Mouse (Mus musculus) myocyte (in vitro differentiated cells): ENCODE measurements around the gene Psmb3. TPM values are rescaled to one million over a fixed set of nuclear protein-coding genes. Genes with fewer than 3 reads are reported as not detected.
A peak's percentile ranks its signal among the peaks of the same experiment; 100 is the strongest.

ENCODE experiments used
- H3K27me3 ChIP-seq: one replicate; pipeline ENCODE4 v1.6.1; 2011; ENCODE audit not compliant: control insufficient read depth, insufficient read depth, insufficient read length
- H3K36me3 ChIP-seq: one replicate; pipeline ENCODE4 v1.6.1; 2011; ENCODE audit not compliant: control insufficient read depth, insufficient read depth
- H3K4me2 ChIP-seq: one replicate; pipeline ENCODE4 v1.6.1; 2011; ENCODE audit warnings: low read depth, control low read depth
- H3K4me3 ChIP-seq: one replicate; pipeline ENCODE4 v1.5.1; 2011; ENCODE audit warnings: mild to moderate bottlenecking, control low read depth, moderate library complexity
- H3K79me2 ChIP-seq: one replicate; pipeline ENCODE4 v1.6.1; 2011; ENCODE audit not compliant: control insufficient read depth, insufficient read depth
- H3ac ChIP-seq: one replicate; pipeline ENCODE4 v1.6.1; 2011; ENCODE audit not compliant: control insufficient read depth, insufficient read length
- CEBPB ChIP-seq: IDR thresholded peaks from 2 replicates; pipeline ENCODE4 v1.6.1; 2011; ENCODE audit warnings: mild to moderate bottlenecking, moderate library complexity; ENCODE audit not compliant: poor library complexity, insufficient read depth, severe bottlenecking
- E2F4 ChIP-seq: IDR thresholded peaks from one replicate; pipeline ENCODE4 v1.6.1; 2011; ENCODE audit warnings: mild to moderate bottlenecking, control low read depth, moderate library complexity; ENCODE audit not compliant: insufficient read depth
- MAX ChIP-seq: IDR thresholded peaks from one replicate; pipeline ENCODE4 v1.6.1; 2011; ENCODE audit warnings: low read depth, mild to moderate bottlenecking, control low read depth
- MYOD1 ChIP-seq, 3 experiments: IDR thresholded peaks; one replicate each; pipeline ENCODE4 v1.6.1; 2011; ENCODE audit warnings: control low read depth in 2 of 3, low read depth in 2 of 3, mild to moderate bottlenecking in 2 of 3, moderate library complexity in 1 of 3; ENCODE audit not compliant: insufficient read length in 2 of 3, control insufficient read depth in 1 of 3
- MYOG ChIP-seq, 3 experiments: IDR thresholded peaks; one replicate each; pipeline ENCODE4 v1.6.1; 2011; ENCODE audit warnings: control low read depth in 2 of 3, low read depth in 2 of 3, mild to moderate bottlenecking in 2 of 3; ENCODE audit not compliant: insufficient read length in 2 of 3, control insufficient read depth in 1 of 3, insufficient read depth in 1 of 3
- POLR2A ChIP-seq: IDR thresholded peaks from one replicate; pipeline ENCODE4 v1.6.1; 2011; ENCODE audit warnings: low read depth, mild to moderate bottlenecking, control low read depth, moderate library complexity; ENCODE audit not compliant: insufficient read length
- POLR2AphosphoS2 ChIP-seq: IDR thresholded peaks from one replicate; pipeline ENCODE4 v1.6.1; 2011; ENCODE audit warnings: low read depth, control low read depth; ENCODE audit not compliant: insufficient read length
- REST ChIP-seq: IDR thresholded peaks from one replicate; pipeline ENCODE4 v1.6.1; 2011; ENCODE audit warnings: mild to moderate bottlenecking, control low read depth, moderate library complexity; ENCODE audit not compliant: insufficient read depth, insufficient read length
- SRF ChIP-seq: IDR thresholded peaks from one replicate; pipeline ENCODE4 v1.6.1; 2011; ENCODE audit warnings: low read depth; ENCODE audit not compliant: control insufficient read depth, insufficient read length
- TCF12 ChIP-seq: IDR thresholded peaks from one replicate; pipeline ENCODE4 v1.6.1; 2011; ENCODE audit warnings: mild to moderate bottlenecking, control low read depth; ENCODE audit not compliant: poor library complexity, insufficient read depth, severe bottlenecking
- TCF3 ChIP-seq: IDR thresholded peaks from one replicate; pipeline ENCODE4 v1.6.1; 2011; ENCODE audit warnings: low read depth, control low read depth; ENCODE audit not compliant: insufficient read length
- USF1 ChIP-seq: IDR thresholded peaks from one replicate; pipeline ENCODE4 v1.6.1; 2011; ENCODE audit warnings: low read depth, mild to moderate bottlenecking, control low read depth, moderate library complexity
- polyA plus RNA-seq: library from polyadenylated mRNA; unstranded; fragments of >200 nt; fragmentation: generic; extraction: Trizol; gene quantifications from one replicate; pipeline ENCODE4 v1.2.1, GENCODE M21; 2012; ENCODE audit warnings: missing spikeins

The Psmb3 gene
- polyA plus RNA-seq, 1 experiment: 694 TPM

DNA sequence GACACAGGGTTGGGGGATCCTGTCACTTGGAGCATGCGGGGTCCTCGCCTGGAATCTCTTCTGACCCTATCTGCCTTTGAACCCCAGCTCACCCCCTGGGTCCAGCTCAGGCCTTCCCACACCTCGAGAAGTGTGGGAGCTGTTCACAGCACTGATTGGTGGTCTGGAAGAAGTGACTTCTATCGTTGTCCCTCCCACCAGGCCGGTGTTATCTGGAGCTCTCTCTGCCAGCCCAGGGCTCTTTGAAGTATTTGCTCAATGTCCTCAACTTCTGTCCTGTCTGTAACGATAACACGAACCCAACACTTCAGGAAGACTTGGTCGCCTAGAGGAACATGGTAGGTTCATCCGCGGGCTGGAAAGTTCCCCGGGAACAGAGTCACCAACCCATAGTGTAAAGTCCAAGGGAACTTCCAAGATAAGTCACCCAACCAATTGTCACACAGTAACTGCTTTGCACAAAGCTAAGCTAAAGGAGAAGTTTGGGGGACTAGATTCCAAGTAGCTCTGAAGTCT is 44.4 kb upstream of the Psmb3 start:
- H3K79me2 ChIP-seq: peaks cover 10% of the 10 kb centered on the region
- H3K4me2 ChIP-seq: peak overlapping the region; percentile 78
- H3K27me3 ChIP-seq: no peaks in the 10 kb centered on the region
- TF ChIP-seq MYOG (IDR thresholded peaks at IDR 0.05; ENCODE audit: control insufficient read depth in 1 of 3, insufficient read depth in 1 of 3, insufficient read length in 2 of 3, low read depth in 2 of 3) (no peak), USF1 (no peak), POLR2AphosphoS2 (no peak), REST (no peak), E2F4 (no peak), POLR2A (no peak), TCF3 (no peak), MYOD1 (IDR thresholded peaks at IDR 0.05; ENCODE audit: control insufficient read depth in 1 of 3, insufficient read length in 2 of 3, low read depth in 2 of 3) (no peak), TCF12 (no peak), SRF (no peak), CEBPB (no peak), MAX (no peak)
- peak overlapping the region; percentile 83 for H3K4me3 ChIP-seq
- no peak overlapping the region for H3ac ChIP-seq
- no peaks in the 10 kb centered on the region for H3K36me3 ChIP-seq

DNA sequence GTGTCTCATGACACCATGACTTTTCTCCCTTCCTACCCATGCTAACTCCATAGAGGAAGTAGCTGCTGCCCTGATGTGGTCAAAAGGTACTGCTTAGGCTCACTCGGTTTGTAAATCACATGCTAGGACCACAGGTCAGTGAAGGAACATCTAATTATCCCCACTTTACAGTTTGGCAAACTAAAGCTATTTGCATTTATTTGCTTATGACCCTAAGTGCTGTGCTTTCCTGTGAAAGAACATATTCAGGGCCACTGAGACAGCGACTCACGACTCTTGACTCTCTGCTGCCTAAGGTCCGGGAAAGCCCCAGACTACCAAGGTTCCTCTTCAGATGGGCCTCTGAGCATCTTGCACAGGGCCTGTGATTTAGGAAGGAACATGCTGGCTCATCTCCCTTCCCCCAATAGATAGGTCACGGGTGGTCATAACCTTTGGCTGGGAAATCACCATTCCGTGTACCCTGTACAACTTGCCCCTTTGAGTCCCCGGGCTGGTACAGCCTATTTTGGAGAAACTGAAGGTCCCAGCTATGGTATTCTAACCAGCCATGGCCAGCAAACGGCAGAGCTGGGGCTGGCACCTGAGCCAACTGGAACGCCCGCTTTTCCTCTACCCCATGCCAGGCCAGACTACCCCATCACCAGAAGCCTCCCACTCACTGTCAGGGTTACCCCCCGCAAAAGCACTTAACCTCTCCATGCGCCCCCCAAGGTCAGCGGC is 43.8 kb upstream of the Psmb3 start:
- no peaks in the 10 kb centered on the region for H3K27me3 ChIP-seq
- no peaks in the 10 kb centered on the region for H3K36me3 ChIP-seq
- H3ac ChIP-seq: peak overlapping the region; percentile 43
- peaks cover 15% of the 10 kb centered on the region for H3K79me2 ChIP-seq
- no peak for TF ChIP-seq MAX
- no peak for TF ChIP-seq POLR2A
- TF ChIP-seq POLR2AphosphoS2: no peak
- no peak for TF ChIP-seq CEBPB
- no peak for TF ChIP-seq REST
- no peak for TF ChIP-seq MYOG (IDR thresholded peaks at IDR 0.05; ENCODE audit: control insufficient read depth in 1 of 3, insufficient read depth in 1 of 3, insufficient read length in 2 of 3, low read depth in 2 of 3)
- no peak for TF ChIP-seq SRF
- TF ChIP-seq TCF3: no peak
- no peak for TF ChIP-seq MYOD1 (IDR thresholded peaks at IDR 0.05; ENCODE audit: control insufficient read depth in 1 of 3, insufficient read length in 2 of 3, low read depth in 2 of 3)
- no peak for TF ChIP-seq TCF12
- no peak for TF ChIP-seq E2F4
- TF ChIP-seq USF1: no peak
- H3K4me3 ChIP-seq: peak overlapping the region; percentile 83
- H3K4me2 ChIP-seq: peak overlapping the region; percentile 78

DNA sequence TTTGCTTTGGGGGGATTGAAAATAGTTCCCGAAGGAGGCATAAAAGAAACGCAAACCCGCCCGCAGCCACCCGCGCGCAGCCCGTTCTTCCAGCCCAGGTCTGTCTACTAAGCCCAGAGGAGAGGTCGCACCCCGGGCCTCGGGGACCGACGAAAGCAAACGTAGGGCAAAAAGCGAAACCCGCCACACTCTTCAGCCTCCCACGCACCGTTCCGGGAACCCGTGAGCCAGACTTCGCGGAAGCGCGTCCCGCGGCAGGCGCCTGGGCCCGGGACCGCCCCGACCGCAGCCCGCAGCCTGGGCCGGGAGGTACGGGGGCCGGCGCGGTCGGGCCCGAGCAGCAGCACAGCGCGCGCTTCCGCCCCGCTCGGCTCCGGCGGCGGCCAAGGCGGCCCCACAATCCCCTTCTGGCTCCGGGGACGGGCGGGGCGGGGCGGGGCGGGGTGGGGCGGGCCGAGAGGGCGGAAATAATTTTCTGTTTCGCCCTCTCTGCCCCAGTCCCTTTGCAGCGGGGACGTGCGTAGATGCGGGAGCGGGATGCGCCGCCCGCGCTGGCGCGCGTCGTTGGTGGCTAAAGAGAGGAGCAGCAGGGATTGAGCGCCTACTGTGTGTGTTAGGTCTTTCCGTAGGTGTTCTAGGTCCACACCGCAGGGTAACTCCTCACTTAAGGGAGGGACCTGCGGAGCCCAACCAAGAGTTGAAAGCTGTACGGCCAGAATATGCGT is 43.0 kb upstream of the Psmb3 start:
- no peaks in the 10 kb centered on the region for H3K36me3 ChIP-seq
- TF ChIP-seq MYOG (IDR thresholded peaks at IDR 0.05; ENCODE audit: control insufficient read depth in 1 of 3, insufficient read depth in 1 of 3, insufficient read length in 2 of 3, low read depth in 2 of 3) (peak in 1 of 3 experiments; percentile 39), POLR2A (peak; percentile 88), POLR2AphosphoS2 (peak; percentile 61), E2F4 (no peak)
- H3ac ChIP-seq: peak overlapping the region; percentile 43
- H3K4me3 ChIP-seq: peak overlapping the region; percentile 83
- peak overlapping the region; percentile 86 for H3K4me2 ChIP-seq
- no peaks in the 10 kb centered on the region for H3K27me3 ChIP-seq
- H3K79me2 ChIP-seq: peaks cover 22% of the 10 kb centered on the region

DNA sequence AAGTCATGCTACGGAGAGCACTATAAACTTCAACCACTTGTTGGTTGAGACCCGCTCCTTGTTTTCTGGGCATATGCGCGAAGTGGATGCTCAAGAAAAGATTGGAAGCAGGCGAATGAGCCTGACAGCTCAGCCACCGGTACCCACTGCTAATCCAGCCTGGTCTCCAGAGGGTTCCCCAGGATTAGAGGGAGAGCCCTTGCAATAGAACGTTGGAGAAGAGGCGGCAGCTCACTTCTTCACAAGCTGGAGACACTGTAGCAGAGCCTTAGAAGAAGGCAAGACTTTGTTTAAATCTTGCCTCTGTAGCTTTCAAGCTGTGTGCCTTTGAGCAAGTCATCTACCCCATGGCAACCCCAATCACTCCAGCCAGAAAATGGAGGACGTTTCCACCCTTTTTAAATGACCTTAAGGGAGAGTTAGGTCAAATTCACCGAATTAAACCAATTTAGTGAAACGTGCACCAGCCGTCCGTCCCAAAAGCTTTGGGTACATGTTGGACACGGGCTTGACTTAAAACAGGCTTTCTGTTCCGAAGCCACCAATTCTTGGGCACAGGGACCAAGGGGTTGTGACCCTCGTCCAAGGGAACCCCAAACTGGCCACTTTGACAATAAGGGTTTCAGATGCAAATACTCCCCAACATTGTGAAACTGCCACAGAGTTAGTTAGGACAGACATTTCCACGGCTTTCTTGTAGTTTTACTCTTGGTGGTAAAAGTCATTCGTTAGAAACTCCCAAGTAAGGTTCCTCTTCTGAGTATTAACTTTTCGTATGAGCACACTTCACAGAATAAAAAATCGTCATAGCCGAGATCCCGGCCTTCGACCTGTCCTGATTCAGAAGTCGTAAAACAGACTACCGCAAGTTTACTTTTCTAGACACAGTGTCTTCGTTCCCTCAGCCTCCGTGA is 42.2 kb upstream of the Psmb3 start:
- Histone ChIP-seq H3K27me3 (no peaks in the 10 kb centered on the region), H3K4me2 (peak overlapping the region; percentile 86), H3K4me3 (peak overlapping the region; percentile 83), H3K79me2 (peaks cover 22% of the 10 kb centered on the region), H3ac (peak overlapping the region; percentile 43), H3K36me3 (no peaks in the 10 kb centered on the region)
- TF ChIP-seq MYOG (IDR thresholded peaks at IDR 0.05; ENCODE audit: control insufficient read depth in 1 of 3, insufficient read depth in 1 of 3, insufficient read length in 2 of 3, low read depth in 2 of 3) (no peak), POLR2AphosphoS2 (no peak), MAX (no peak), MYOD1 (IDR thresholded peaks at IDR 0.05; ENCODE audit: control insufficient read depth in 1 of 3, insufficient read length in 2 of 3, low read depth in 2 of 3) (no peak), SRF (no peak), USF1 (no peak), CEBPB (no peak), POLR2A (no peak), E2F4 (no peak), REST (no peak), TCF3 (no peak), TCF12 (no peak)
